Mouse (Mus musculus) forebrain, postnatal 0 days (tissue): ENCODE results near the gene Rgs6. TPM values are rescaled to one million over a fixed set of nuclear protein-coding genes. Genes with fewer than 3 reads are reported as not detected.
A peak's percentile ranks its signal among the peaks of the same experiment; 100 is the strongest.

Experiments used
- ATAC-seq: fragments of 200-750 bp; cut with Nextera tagmentation; 2 replicates; pipeline ENCODE4 v1.8.0; 2017; ENCODE audit warnings: mild to moderate bottlenecking, moderate library complexity
- DNase-seq: peaks from one replicate; pipeline ENCODE4 v3.0.0-alpha.2; 2015
- H3K27ac ChIP-seq: fragments of 300-500 bp; sonication (generic); 2 replicates; pipeline ENCODE4 v1.5.1; 2014; ENCODE audit warnings: low read depth, mild to moderate bottlenecking, antibody characterized with exemption, low read length, moderate library complexity, mixed read lengths
- H3K27me3 ChIP-seq: fragments of 300-500 bp; sonication (generic); 2 replicates; pipeline ENCODE4 v1.6.1; 2014; ENCODE audit warnings: mild to moderate bottlenecking, low read length, mixed read lengths; ENCODE audit not compliant: insufficient read depth
- H3K36me3 ChIP-seq: fragments of 300-500 bp; sonication (generic); 2 replicates; pipeline ENCODE4 v1.6.1; 2014; ENCODE audit warnings: mild to moderate bottlenecking, moderate library complexity; ENCODE audit not compliant: insufficient read depth
- H3K4me1 ChIP-seq: fragments of 300-500 bp; sonication (generic); 2 replicates; pipeline ENCODE4 v1.6.1; 2014; ENCODE audit warnings: antibody characterized with exemption; ENCODE audit not compliant: insufficient read depth
- H3K4me2 ChIP-seq: fragments of 300-500 bp; sonication (generic); 2 replicates; pipeline ENCODE4 v1.6.1; 2014; ENCODE audit warnings: low read depth, mild to moderate bottlenecking, moderate library complexity
- H3K4me3 ChIP-seq: fragments of 300-500 bp; sonication (generic); 2 replicates; pipeline ENCODE4 v1.5.1; 2014; ENCODE audit warnings: low read depth, low read length, mixed read lengths
- H3K9ac ChIP-seq: fragments of 300-500 bp; sonication (generic); 2 replicates; pipeline ENCODE4 v1.6.1; 2014; ENCODE audit warnings: mild to moderate bottlenecking
- H3K9me3 ChIP-seq: fragments of 300-500 bp; sonication (generic); 2 replicates; pipeline ENCODE4 v1.6.1; 2016; ENCODE audit warnings: low read length
- CTCF ChIP-seq: sonication (generic); IDR thresholded peaks from 2 replicates; pipeline ENCODE4 v1.5.1; 2016; ENCODE audit warnings: antibody characterized with exemption, control low read depth, low read depth
- WGBS: fragments of 180-500 bp; shearing (Covaris S2); extraction: QIAGEN DNeasy Blood & Tissue Kit; methylation state at CpG from one replicate; pipeline ENCODE4 v1.1.7; 2014; 5-methylcytosine and 5-hydroxymethylcytosine counted together
- polyA plus RNA-seq: library from polyadenylated mRNA; unstranded; fragments of >200 nt; fragmentation: Nextera tagmentation; extraction: Ambion mirVana; gene quantifications from 2 replicates; pipeline ENCODE4 v1.2.1, GENCODE M21; 2015
- total RNA-seq: library from RNA; depleted of rRNA; stranded (reverse); fragments of >200 nt; gene quantifications from 2 replicates; pipeline ENCODE4 v1.2.3, GENCODE M21; 2014

Gene Rgs6
- total and polyA plus RNA-seq, 2 experiments from 2014 or later = 16.8 to 19.6 TPM

- Histone ChIP-seq H3K27me3 (no peaks in the 10 kb centered on the region), H3K4me1 (no peaks in the 10 kb centered on the region), H3K9ac (no peak overlapping the region), H3K36me3 (no peaks in the 10 kb centered on the region), H3K27ac (no peak overlapping the region), H3K4me2 (no peak overlapping the region), H3K4me3 (no peak overlapping the region), H3K9me3 (no peaks in the 10 kb centered on the region)
- TF ChIP-seq CTCF = no peak
- no peak for DNase-seq
- no peak for ATAC-seq
- WGBS = 60% methylated on average over 1 of the region's 1 CpGs
Measured at GRCm38 (mm10) chr12:82883079-82883478, 295.0 kb downstream of the Rgs6 start.

- Histone ChIP-seq H3K9ac (no peak overlapping the region), H3K4me3 (no peak overlapping the region), H3K4me1 (no peaks in the 10 kb centered on the region), H3K27me3 (no peaks in the 10 kb centered on the region), H3K27ac (no peak overlapping the region), H3K36me3 (no peaks in the 10 kb centered on the region), H3K9me3 (no peaks in the 10 kb centered on the region), H3K4me2 (no peak overlapping the region)
- no peak for TF ChIP-seq CTCF
- no peak for DNase-seq
- no peak for ATAC-seq
- WGBS = 33% methylated on average over 6 of the region's 6 CpGs
Measured at GRCm38 (mm10) chr12:82894971-82895838, 307.1 kb downstream of the Rgs6 start.

GRCm38 (mm10) chr12:82905773-82906172 lies 317.7 kb downstream of the Rgs6 start:
- no peak for TF ChIP-seq CTCF
- no peaks in the 10 kb centered on the region for H3K27me3 ChIP-seq
- H3K4me3 ChIP-seq = no peak overlapping the region
- peak; percentile 87 for ATAC-seq
- no peak overlapping the region for H3K4me2 ChIP-seq
- H3K27ac ChIP-seq = no peak overlapping the region
- H3K36me3 ChIP-seq = no peaks in the 10 kb centered on the region
- H3K4me1 ChIP-seq = no peaks in the 10 kb centered on the region
- peak; percentile 67 for DNase-seq
- WGBS = 29% methylated on average over 1 of the region's 1 CpGs
- no peak overlapping the region for H3K9ac ChIP-seq
- no peaks in the 10 kb centered on the region for H3K9me3 ChIP-seq

- no peak overlapping the region for H3K4me3 ChIP-seq
- no peak overlapping the region for H3K4me2 ChIP-seq
- no peaks in the 10 kb centered on the region for H3K36me3 ChIP-seq
- H3K4me1 ChIP-seq = no peaks in the 10 kb centered on the region
- WGBS = 92% methylated on average over 2 of the region's 2 CpGs
- no peaks in the 10 kb centered on the region for H3K27me3 ChIP-seq
- H3K9me3 ChIP-seq = no peaks in the 10 kb centered on the region
- no peak overlapping the region for H3K27ac ChIP-seq
- DNase-seq (no peak), ATAC-seq (no peak)
- H3K9ac ChIP-seq = no peak overlapping the region
- TF ChIP-seq CTCF = no peak
Measured at GRCm38 (mm10) chr12:82910846-82911245, 322.8 kb downstream of the Rgs6 start.

- no peaks in the 10 kb centered on the region for H3K36me3 ChIP-seq
- no peak overlapping the region for H3K9ac ChIP-seq
- H3K27ac ChIP-seq = no peak overlapping the region
- H3K4me2 ChIP-seq = no peak overlapping the region
- no peak overlapping the region for H3K4me3 ChIP-seq
- no peaks in the 10 kb centered on the region for H3K9me3 ChIP-seq
- no peak for ATAC-seq
- no peak for DNase-seq
- no peak for TF ChIP-seq CTCF
- 88% methylated on average over 4 of the region's 4 CpGs for WGBS
- no peaks in the 10 kb centered on the region for H3K4me1 ChIP-seq
- H3K27me3 ChIP-seq = no peaks in the 10 kb centered on the region
Measured at GRCm38 (mm10) chr12:82914127-82914526, 326.0 kb downstream of the Rgs6 start.

- no peaks in the 10 kb centered on the region for H3K9me3 ChIP-seq
- no peak overlapping the region for H3K9ac ChIP-seq
- DNase-seq (no peak), ATAC-seq (no peak)
- no peaks in the 10 kb centered on the region for H3K4me1 ChIP-seq
- no peak overlapping the region for H3K27ac ChIP-seq
- 37% methylated on average over 2 of the region's 2 CpGs for WGBS
- no peak for TF ChIP-seq CTCF
- no peak overlapping the region for H3K4me2 ChIP-seq
- no peak overlapping the region for H3K4me3 ChIP-seq
- H3K27me3 ChIP-seq = no peaks in the 10 kb centered on the region
- no peaks in the 10 kb centered on the region for H3K36me3 ChIP-seq
Measured at GRCm38 (mm10) chr12:82920146-82920545, 332.1 kb downstream of the Rgs6 start.

- no peaks in the 10 kb centered on the region for H3K9me3 ChIP-seq
- WGBS = 70% methylated on average over 20 of the region's 20 CpGs
- H3K4me1 ChIP-seq = no peaks in the 10 kb centered on the region
- no peaks in the 10 kb centered on the region for H3K36me3 ChIP-seq
- peak overlapping the region; percentile 9; the same call in 1 of the 2 replicates for H3K27ac ChIP-seq
- peak; percentile 81 for ATAC-seq
- no peak overlapping the region for H3K4me2 ChIP-seq
- no peak overlapping the region for H3K9ac ChIP-seq
- no peaks in the 10 kb centered on the region for H3K27me3 ChIP-seq
- no peak for TF ChIP-seq CTCF
- peak; percentile 71 for DNase-seq
- no peak overlapping the region for H3K4me3 ChIP-seq
Measured at GRCm38 (mm10) chr12:82921287-82922015, 333.4 kb downstream of the Rgs6 start.
